Mouse (Mus musculus): ENCODE results near the gene Cttnbp2nl. TPM values are rescaled to one million over a fixed set of nuclear protein-coding genes. Genes with fewer than 3 reads are reported as not detected.

Cttnbp2nl gene
- polyA plus RNA-seq, 1 experiment from 2014 or later, result 60.9 TPM

GRCm38 (mm10) chr3:104954137-104954536, 98.8 kb downstream of the Cttnbp2nl start:
- Histone ChIP-seq H3K27me3 (replicated peaks) (peaks cover 11% of the 10 kb centered on the region), H3K36me3 (replicated peaks) (no peaks in the 10 kb centered on the region), H3K27ac (no peak overlapping the region), H3K9me3 (no peaks in the 10 kb centered on the region), H3K4me1 (no peaks in the 10 kb centered on the region), H3K4me3 (no peak overlapping the region), H3K9ac (no peak overlapping the region), H3K4me2 (no peak overlapping the region)
- 95% methylated on average over 3 of the region's 3 CpGs for WGBS
- no peak for ATAC-seq (replicated peaks)

DNA sequence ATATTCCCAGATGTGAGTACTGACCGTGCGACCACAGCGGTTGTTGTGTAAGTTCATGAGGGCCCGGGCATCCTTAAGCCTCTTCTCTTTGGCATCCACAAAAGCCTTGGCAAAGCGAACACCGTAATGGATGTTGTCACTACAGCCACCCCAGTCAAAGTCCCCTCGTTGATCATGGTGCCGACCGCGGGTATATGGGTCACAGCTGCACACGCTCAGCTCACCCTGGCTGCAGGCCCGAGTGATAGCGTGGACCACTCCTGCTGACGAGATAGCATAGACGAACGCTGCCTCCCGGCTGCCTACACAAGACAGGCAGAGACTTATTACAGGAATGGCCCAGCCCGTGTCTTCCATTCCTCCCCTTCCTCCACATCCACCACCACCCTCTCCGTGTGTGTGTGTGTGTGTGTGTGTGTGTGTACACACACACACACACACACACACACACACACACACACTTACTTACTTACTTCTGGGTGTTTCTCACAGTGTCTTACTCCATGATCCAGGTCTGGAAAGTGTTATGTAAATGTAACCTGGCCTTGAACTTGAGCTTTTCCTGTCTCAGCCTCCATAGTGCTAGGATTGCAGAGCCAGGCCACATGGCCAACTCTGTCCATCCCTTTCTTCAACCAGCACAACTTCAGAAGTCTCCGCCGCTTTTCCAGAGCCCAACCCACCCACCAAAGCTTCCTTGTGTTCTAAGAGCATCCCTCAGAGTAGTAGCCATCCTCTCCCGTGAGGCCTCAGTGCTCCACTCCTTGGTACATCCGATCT, 99.9 kb downstream of the Cttnbp2nl start:
- Histone ChIP-seq H3K4me2 (no peak overlapping the region), H3K27ac (no peak overlapping the region), H3K4me3 (no peak overlapping the region), H3K36me3 (replicated peaks) (no peaks in the 10 kb centered on the region), H3K27me3 (replicated peaks) (peaks cover under 1% of the 10 kb centered on the region; the same call in 1 of the 2 replicates), H3K9ac (no peak overlapping the region), H3K4me1 (no peaks in the 10 kb centered on the region), H3K9me3 (no peaks in the 10 kb centered on the region)
- no peak for ATAC-seq (replicated peaks)
- 93% methylated on average over 22 of the region's 23 CpGs for WGBS

Other genes starting within 250 kb of the Cttnbp2nl start
- 9.7 and 10.6 TPM in 2 replicates for gene Mov10, start 234.6 kb downstream of the Cttnbp2nl start, polyA plus RNA-seq (2015; fragmentation: Nextera tagmentation; extraction: Ambion mirVana)
- 31.8 and 35.1 TPM in 2 replicates for gene St7l, start 189.1 kb downstream of the Cttnbp2nl start, polyA plus RNA-seq (2015; fragmentation: Nextera tagmentation; extraction: Ambion mirVana)
- 157 and 164 TPM in 2 replicates for gene Capza1, start 188.6 kb downstream of the Cttnbp2nl start, polyA plus RNA-seq (2015; fragmentation: Nextera tagmentation; extraction: Ambion mirVana)
- 0.86 and 1.2 TPM in 2 replicates for gene Wnt2b, start 91.2 kb downstream of the Cttnbp2nl start, polyA plus RNA-seq (2015; fragmentation: Nextera tagmentation; extraction: Ambion mirVana)
- not detected in 2 replicates for gene 4930564D02Rik, start 13.7 kb upstream of the Cttnbp2nl start, polyA plus RNA-seq (2015; fragmentation: Nextera tagmentation; extraction: Ambion mirVana)